Mouse (Mus musculus) myocyte (in vitro differentiated cells): ENCODE measurements around the gene Ccdc114.

ENCODE experiments used
- E2F4 ChIP-seq: IDR thresholded peaks from one replicate; pipeline ENCODE4 v1.6.1; 2011; ENCODE audit warnings: mild to moderate bottlenecking, control low read depth, moderate library complexity; ENCODE audit not compliant: insufficient read depth
- MAX ChIP-seq: IDR thresholded peaks from one replicate; pipeline ENCODE4 v1.6.1; 2011; ENCODE audit warnings: low read depth, mild to moderate bottlenecking, control low read depth
- POLR2A ChIP-seq: IDR thresholded peaks from one replicate; pipeline ENCODE4 v1.6.1; 2011; ENCODE audit warnings: low read depth, mild to moderate bottlenecking, control low read depth, moderate library complexity; ENCODE audit not compliant: insufficient read length
- POLR2AphosphoS2 ChIP-seq: IDR thresholded peaks from one replicate; pipeline ENCODE4 v1.6.1; 2011; ENCODE audit warnings: low read depth, control low read depth; ENCODE audit not compliant: insufficient read length
- SRF ChIP-seq: IDR thresholded peaks from one replicate; pipeline ENCODE4 v1.6.1; 2011; ENCODE audit warnings: low read depth; ENCODE audit not compliant: control insufficient read depth, insufficient read length
- TCF12 ChIP-seq: IDR thresholded peaks from one replicate; pipeline ENCODE4 v1.6.1; 2011; ENCODE audit warnings: mild to moderate bottlenecking, control low read depth; ENCODE audit not compliant: poor library complexity, insufficient read depth, severe bottlenecking
- TCF3 ChIP-seq: IDR thresholded peaks from one replicate; pipeline ENCODE4 v1.6.1; 2011; ENCODE audit warnings: low read depth, control low read depth; ENCODE audit not compliant: insufficient read length
- USF1 ChIP-seq: IDR thresholded peaks from one replicate; pipeline ENCODE4 v1.6.1; 2011; ENCODE audit warnings: low read depth, mild to moderate bottlenecking, control low read depth, moderate library complexity

- TF ChIP-seq TCF12 = no peak
- no peak for TF ChIP-seq POLR2A
- no peak for TF ChIP-seq E2F4
- no peak for TF ChIP-seq POLR2AphosphoS2
- no peak for TF ChIP-seq MAX
- no peak for TF ChIP-seq USF1
- TF ChIP-seq SRF = no peak
- no peak for TF ChIP-seq TCF3
Measured at GRCm38 (mm10) chr7:45924429-45924816, 551 bp downstream of the Ccdc114 start.
